Mouse (Mus musculus): ENCODE measurements around the gene B3gnt2.

Gene B3gnt2

GRCm38 (mm10) chr11:22720096-22720495, 140.7 kb downstream of the B3gnt2 start:
- no peak for DNase-seq (ENCODE audit: low spot score)

DNA sequence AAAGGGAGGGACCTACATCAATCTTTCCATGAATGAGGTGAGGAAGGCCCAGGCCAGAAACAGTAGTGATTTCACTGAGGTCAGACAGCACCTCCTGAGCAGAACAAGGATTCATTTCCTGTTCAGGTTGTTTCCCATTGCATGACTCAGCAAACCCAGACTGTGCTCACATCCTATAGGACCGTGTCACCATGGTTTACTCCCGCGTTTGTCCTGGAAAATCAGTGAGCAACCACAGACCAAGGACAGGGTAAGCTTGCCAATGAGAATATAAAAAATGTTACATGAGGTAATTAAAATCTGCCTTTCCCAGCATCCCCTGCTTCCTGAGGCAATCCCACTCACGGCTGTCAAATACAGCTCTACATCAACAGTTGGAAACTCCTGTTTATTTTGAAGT, 141.2 kb downstream of the B3gnt2 start:
- DNase-seq (ENCODE audit: low spot score), result no peak

GRCm38 (mm10) chr11:22718036-22718435, 142.7 kb downstream of the B3gnt2 start:
- no peak for DNase-seq (ENCODE audit: low spot score)

- DNase-seq (ENCODE audit: low spot score), result no peak
These were observed 149.4 kb downstream of the B3gnt2 start for GRCm38 (mm10) chr11:22711327-22711726.

GRCm38 (mm10) chr11:22710596-22710995, 150.2 kb downstream of the B3gnt2 start:
- DNase-seq (ENCODE audit: low spot score), result peak; percentile 71
